Mouse (Mus musculus) C2C12 (cell line): ENCODE measurements around the gene Smtn.

Source experiments
- CEBPB ChIP-seq: IDR thresholded peaks from one replicate; pipeline ENCODE4 v1.6.1; 2011; ENCODE audit warnings: low read depth, mild to moderate bottlenecking, control low read depth, moderate library complexity
- CTCF ChIP-seq: IDR thresholded peaks from one replicate; pipeline ENCODE4 v1.5.1; 2011; ENCODE audit not compliant: control insufficient read depth, insufficient read depth, insufficient read length
- FOSL1 ChIP-seq: IDR thresholded peaks from one replicate; pipeline ENCODE4 v1.8.0; 2011; ENCODE audit warnings: mild to moderate bottlenecking, low read length; ENCODE audit not compliant: poor library complexity, insufficient read depth, severe bottlenecking
- MAX ChIP-seq: IDR thresholded peaks from one replicate; pipeline ENCODE4 v1.6.1; 2011; ENCODE audit warnings: mild to moderate bottlenecking, control low read depth
- MYOD1 ChIP-seq: IDR thresholded peaks from one replicate; pipeline ENCODE4 v1.6.1; 2011; ENCODE audit warnings: low read depth; ENCODE audit not compliant: control insufficient read depth, insufficient read length
- MYOG ChIP-seq: IDR thresholded peaks from one replicate; pipeline ENCODE4 v1.6.1; 2011; ENCODE audit not compliant: control insufficient read depth, insufficient read length; ENCODE audit errors: extremely low read depth
- USF1 ChIP-seq: IDR thresholded peaks from one replicate; pipeline ENCODE4 v1.6.1; 2011; ENCODE audit warnings: low read depth, mild to moderate bottlenecking, control low read depth, moderate library complexity

- TF ChIP-seq CTCF (no peak), USF1 (no peak), MYOG (no peak), MYOD1 (no peak), MAX (no peak), FOSL1 (no peak), CEBPB (no peak)
These were observed 25.6 kb upstream of the Smtn start for GRCm38 (mm10) chr11:3566018-3566417.
